Mouse (Mus musculus): Measurements from ENCODE around the gene Gsta1.
A peak's percentile ranks its signal among the peaks of the same experiment; 100 is the strongest.

- TF ChIP-seq MAX (IDR thresholded peaks at IDR 0.05), result no peak
- no peak for TF ChIP-seq CTCF (IDR thresholded peaks at IDR 0.05; ENCODE audit: control insufficient read depth, insufficient read depth, insufficient read length)
- no peak for TF ChIP-seq CEBPB (IDR thresholded peaks at IDR 0.05; ENCODE audit: low read depth)
- TF ChIP-seq MYOD1 (IDR thresholded peaks at IDR 0.05; ENCODE audit: control insufficient read depth, insufficient read length, low read depth), result no peak
- TF ChIP-seq MYOG (IDR thresholded peaks at IDR 0.05; ENCODE audit: control insufficient read depth, extremely low read depth, insufficient read length), result no peak
- no peak for TF ChIP-seq FOSL1 (IDR thresholded peaks at IDR 0.05; ENCODE audit: insufficient read depth, low read length, poor library complexity, severe bottlenecking)
- TF ChIP-seq USF1 (IDR thresholded peaks at IDR 0.05; ENCODE audit: low read depth), result peak; percentile 99
Measured at GRCm38 (mm10) chr9:78190651-78191634, 39.5 kb upstream of the Gsta1 start.

Data from C2C12 (cell line).